Mouse (Mus musculus) lung, postnatal 36 days (tissue): ENCODE measurements around the gene Tyrobp.

Experiments
- DNase-seq: peaks from one replicate; pipeline ENCODE4 v3.0.0; 2022; ENCODE audit warnings: mixed read lengths

The Tyrobp gene

GRCm38 (mm10) chr7:30464816-30465300 lies 51.3 kb downstream of the Tyrobp start:
- DNase-seq: no peak
